Mouse (Mus musculus): ENCODE data around the gene Dnaaf3. TPM values are rescaled to one million over a fixed set of nuclear protein-coding genes. Genes with fewer than 3 reads are reported as not detected.

The Dnaaf3 gene
- total RNA-seq, 1 experiment from 2014 or later, result 0.63 TPM

DNA sequence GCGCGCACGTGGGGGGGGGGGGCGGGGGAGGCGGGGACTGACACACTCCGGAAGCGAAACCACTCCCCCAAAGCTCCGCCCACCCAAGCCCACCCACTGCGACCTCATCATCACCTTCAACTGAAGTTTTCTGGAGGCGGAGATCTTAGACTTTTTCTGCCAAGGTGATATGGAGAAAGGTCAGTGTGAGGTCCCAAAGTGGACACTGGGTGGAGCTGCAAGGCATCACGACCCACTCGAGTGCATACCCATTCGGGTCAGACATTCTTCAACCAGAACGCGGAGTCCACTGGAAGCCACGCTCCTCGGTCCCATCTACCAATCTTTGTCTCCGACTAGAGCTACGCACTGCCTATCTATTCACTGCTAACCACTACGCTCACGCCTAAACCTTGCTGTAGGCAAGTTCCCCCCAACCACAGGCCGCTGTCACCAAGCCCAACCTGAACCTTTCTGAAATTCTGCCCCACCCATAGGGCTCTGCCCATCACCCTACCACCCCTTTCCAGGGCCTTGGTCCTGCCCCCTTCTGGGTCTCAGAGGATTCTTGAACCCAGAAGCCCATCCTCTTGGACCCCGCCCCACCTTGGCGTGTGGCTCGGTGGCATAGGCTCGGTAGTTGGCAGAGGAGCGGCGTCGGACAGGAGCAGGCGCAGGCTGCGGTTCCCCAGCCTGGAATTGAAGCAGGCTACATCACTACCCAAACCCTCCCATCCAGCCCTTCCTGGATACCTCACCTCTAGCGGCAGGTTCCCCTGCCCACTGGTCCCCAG, 10.8 kb downstream of the Dnaaf3 start:
- no peak for DNase-seq

DNA sequence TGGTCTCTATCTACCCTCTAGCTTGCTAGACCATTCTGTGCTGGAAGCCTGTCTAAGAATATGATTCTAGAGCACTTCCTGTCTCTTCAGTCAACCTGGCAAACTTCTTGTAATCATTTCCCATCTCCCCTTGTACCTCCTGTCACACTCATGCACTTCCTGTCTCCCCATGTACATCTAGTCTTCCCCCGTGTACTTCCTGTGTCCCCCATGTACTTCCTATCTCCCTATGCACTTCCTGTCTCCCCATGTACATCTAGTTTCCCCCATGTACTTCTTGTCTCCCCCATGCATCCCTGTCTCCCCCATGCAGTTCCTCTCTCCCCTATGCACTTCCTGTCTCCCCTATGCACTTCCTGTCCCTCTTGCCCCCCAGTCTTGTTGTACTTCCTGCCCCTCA, 13.8 kb downstream of the Dnaaf3 start:
- no peak for DNase-seq

DNA sequence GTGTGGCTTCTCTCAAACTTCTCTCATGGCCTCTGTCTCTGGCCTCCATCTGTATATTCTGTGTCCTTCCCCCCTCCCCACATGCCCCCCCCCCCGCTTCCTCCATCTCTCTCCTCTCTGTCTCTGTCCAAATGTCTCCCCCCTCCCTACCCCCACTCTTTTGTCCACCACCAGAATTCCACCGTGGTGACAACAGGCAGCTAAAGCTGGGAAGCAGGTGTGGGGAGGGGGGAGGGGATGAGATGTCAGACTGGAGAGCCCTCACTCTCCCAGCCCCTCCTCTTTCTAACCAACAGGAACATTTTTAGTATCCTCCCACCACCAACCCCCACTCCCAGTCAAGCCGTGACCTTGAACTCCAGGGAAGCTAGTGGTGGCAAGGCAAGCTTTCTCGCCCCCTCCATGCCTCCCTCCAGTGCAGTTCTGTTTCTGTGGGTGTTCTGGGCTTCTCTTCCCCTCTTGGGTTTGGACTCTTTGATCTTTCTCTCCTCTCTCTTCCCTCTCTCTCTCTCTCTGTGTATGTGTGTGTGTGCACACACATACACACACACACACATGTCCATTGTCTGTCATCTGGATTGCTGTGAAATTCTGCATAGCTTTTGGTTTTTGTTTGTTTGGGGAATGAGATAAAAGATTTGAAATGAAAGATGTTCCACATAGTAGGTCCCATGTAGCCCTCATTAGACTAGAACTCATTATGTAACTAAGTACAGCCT, 15.8 kb downstream of the Dnaaf3 start, which contains the start of gene Tnnt1:
Gene Tnnt1 (minus strand): TSS at position 51 of the 719 bp plus-strand sequence.
- no peak for DNase-seq

DNA sequence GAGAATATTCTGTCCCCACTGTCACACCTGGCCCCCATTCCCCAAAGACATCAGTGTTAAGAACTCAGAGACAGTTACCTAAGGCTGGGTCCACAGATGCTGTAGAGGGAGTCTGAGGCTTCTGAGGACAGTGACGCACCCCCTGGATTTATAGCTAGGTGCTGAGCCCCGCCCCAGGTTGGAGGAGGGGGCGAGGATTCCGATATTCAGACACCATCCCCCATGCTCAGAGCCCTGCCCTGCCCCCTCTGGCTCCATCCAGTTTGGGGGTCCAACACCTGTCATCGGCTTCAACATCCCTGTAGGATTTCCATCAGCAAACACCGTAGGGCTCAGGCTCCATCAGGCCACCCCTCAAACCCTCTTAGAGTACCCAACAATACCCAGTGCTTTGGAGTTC, 16.4 kb downstream of the Dnaaf3 start:
- no peak for DNase-seq

DNA sequence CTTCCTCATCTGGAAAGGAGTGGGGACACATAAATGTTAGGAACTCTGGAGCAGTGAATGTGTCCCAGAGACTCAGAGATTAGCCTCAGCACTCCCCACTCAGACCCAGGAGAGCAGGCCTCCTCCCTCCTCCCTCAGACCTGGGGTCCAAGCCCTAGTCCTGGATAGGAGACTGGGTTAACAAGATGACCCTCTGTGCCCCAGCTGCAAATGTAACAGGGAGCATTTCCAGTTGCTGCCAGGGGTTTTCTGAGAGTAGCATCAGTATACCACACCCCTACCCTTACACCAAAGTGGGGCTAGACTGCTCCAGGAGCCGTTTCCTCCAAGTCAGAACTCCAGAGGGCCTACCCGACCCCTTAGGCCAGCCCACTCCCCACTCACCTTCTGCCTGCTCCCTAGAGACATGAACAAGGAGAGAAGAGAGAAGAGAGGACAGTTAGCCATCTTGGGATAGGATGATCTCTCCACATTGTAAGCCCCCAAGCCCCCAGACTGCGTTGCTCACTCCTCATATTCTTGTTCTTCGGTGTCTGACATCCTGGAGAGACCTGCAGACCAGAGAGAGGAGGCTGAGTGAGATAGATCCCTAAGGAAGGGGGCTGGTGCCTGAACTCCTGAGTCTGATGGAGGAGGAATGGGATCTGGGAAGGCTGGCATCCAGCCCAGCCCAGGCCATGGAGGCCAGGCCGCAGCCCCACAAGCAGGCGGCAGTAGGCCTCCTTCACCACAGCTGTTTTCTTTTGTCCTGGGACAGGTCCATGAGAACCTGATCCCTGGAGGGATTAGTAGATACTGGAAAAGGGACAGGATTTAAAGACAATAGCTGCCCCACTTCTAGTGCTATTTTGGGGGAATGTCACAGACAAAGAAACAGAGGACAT, 18.2 kb downstream of the Dnaaf3 start:
- no peak for DNase-seq

DNA sequence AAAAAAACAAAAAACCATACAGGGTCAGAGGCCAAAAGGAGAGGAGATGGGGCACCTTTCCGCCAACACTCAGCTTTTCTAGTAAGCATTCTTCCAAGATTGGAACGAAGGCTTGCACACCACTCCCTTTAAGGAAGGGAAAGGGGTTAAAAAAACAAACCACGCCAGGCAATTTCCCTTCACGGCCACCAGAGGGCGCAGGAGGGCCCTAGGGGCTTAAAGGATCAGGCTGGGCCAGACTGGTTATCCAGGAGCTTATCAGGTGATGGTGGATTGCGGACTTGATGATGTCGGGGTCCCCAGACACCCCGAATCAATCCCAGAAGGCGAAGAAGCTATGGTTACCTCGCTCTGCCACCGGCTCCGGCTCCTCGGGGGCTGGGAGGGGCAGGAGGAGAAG, 19.0 kb downstream of the Dnaaf3 start:
- DNase-seq, result peak; percentile 64

DNA sequence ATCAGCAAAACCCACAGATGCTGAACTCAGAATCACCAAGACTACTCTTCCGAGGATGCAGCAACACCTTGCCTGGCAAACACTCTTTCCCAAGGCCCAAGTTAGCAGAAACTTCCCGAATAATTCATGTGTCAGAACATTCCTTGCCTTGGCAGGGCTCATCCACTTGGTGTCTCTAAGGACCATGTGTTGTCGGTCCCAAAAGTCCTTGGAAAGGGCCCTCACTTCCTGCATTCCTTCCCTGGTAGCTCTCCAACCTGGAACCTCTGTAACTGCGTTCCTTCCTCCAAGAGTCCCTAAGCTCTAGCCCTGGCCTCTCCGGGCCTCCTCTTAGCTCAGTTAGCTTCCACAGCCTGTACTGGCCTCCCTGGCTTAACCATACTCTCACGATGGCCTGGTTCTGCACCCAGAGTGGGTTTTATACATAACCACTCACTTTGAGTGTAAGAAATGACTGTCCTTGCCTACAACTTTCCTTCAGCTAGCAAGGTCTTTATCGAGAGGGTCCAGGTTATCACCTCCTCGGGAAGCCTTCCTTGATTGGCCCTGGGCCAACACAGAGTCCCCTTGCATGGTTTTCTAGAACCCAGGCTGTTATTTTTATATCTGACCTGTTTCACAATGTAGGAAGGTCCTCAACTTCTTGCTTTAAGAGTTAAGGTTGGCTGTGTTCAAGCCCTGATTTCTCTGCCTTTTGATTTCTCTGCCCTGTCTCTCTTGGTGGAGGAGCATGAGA, 20.6 kb downstream of the Dnaaf3 start:
- peak; percentile 48 for DNase-seq

DNA sequence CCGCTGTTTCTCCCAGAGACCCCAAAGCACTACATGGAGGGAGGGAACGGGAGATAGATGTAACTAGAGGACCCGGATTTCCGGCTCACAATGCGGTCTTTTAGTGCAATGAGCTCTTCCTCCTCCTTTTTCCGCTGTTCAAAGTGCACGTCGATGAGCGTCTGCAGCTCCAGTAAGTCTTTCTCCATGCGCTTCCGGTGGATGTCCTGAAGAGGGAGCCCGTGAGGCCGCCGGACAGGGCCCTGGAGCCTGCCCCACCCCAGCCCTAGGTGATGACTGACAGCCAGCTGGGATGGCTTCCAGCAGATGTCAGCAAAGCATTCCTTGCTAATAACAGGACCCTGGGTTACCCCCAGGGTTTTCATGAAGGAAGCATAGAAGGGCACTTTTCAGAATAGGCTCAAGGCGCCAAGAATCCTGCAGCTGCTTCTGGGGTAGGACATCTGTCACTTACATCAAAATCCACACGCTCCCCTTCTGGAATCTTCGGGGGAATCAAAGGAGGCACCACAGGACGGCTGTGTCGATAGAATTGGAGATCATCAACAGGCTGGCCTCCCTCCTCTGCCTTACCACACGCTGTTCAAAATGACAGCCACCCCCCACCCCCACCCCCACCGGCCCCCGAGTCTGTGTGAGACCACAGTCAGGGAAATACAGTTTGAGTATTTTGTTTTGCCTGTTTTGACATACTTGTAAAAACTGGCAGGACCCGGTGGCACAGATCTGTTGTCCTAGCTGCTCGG, 22.2 kb downstream of the Dnaaf3 start:
- DNase-seq, result peak; percentile 87

DNA sequence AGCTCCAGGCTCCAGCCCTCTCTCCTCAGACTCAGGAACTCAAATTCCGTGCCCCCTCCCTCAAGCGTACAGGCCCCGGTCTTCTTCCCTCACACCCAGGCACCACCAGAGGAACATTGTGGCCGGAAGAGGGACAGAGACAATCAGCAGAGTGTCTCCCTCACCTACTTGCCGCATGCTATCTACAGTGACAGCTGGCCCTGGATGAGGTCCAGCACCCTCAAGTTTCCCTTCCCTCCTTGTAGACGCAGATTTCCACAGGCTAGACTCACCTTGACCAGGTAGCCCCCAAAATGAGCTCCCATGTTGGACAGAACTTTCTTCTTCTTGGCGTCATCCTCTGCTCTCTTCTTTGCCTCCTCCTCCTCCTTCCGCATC, 23.5 kb downstream of the Dnaaf3 start:
- DNase-seq, result no peak

DNA sequence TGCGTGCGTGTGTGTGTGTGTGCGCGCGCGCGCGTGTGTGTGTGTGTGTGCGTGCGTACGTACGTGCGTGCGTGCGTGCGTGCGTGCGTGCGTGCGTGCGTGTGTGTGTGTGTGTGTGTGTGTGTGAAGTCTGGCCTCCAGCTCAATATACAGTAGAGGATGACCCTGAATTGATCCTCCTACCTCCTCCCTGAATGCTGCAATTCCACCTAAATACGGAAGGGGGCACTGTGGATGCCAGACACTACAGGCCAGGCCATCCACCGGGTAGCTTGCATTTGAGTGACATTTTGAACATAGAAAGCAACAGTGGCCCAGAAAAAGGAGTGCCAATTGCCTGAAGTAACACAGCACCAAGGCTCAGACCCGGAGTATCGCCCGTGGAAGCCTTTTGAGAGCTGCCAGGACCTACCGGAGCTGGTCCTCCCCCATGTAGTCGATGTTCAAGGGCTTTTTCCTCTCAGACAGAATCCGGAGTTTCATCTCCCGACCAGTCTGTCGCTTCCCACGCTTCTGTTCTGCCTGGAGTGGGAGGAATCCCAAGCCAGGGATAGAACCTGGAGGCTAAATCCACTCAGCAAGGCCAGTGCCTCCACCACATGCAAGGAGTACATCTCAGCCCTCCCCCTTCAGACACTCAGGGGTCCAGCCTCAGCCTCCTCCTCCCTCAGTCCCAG, 24.1 kb downstream of the Dnaaf3 start:
- DNase-seq, result no peak

DNA sequence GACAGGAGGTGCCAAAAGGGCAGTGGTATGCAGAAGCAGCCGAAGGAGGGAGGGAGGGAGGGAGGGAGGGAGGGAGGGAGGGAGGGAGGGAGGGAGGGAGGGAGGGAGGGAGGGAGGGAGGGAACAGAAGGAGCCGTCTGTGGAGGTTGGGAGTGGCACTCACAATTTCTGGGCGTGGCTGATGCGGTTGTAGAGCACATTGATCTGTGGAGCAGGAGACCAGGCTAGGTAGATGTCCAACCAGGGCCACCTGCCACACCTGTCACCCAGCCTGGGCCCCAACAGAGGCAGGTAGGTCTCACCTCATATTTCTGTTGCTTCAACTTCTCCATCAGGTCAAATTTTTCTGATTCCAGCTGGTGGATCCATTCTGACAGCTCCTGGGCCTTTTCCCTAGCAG, 25.0 kb downstream of the Dnaaf3 start:
- no peak for DNase-seq

DNA sequence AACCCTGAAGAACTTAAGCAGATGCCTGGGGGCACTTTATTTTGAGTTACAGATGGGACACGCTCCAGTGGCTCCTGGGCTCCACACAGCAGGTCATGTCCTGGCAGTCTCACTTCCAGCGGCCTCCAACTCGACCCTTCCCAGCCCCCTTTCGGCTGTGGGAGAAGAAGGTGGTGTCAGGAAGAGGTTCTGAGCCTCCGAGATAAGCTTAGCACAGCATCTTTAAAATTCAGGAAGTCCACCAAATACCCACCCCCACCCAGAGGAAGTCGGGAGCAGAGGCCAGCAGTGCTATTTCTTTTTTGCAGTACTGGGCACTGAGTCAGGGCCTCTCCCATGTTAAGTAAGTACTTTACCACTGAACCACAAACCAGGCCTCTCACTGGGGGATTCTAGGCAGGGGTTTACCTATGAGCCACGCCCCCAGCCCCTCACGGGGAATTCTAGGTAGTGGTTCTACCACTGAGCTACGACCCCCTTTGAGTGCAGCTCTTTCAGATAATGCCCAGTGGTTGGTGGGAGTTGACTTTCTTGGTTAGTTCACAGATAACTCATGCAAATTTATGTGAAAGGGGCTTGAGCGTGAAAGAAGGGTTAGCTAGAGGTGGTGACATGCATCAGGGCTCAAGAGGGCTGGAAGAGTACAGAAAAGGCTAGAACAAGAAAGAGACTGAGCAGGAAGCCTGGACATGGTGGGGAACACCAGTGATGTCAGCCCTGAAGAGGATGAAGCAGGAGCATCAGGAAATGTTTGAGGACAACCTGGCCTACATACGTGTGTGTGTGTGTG, 27.4 kb downstream of the Dnaaf3 start:
- DNase-seq, result no peak

DNA sequence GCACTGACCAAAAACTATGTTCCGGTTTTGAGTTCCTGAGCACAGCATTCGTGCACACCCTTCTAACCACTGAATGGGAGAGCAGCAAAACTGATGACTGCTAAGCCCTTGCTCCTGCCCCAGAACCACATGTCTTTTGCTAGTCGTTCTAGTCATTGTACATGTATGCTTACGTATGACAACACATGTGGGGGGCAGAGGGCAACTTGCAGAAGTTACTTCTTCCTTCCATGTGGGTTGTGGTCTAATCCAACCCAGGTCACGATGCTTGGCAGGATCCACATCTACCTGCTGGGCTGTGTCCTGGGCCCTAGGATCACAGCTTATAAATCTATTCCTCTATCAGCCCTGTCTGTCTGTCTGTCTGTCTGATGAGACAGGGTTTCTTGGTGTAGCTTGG, 28.4 kb downstream of the Dnaaf3 start:
- no peak for DNase-seq

DNA sequence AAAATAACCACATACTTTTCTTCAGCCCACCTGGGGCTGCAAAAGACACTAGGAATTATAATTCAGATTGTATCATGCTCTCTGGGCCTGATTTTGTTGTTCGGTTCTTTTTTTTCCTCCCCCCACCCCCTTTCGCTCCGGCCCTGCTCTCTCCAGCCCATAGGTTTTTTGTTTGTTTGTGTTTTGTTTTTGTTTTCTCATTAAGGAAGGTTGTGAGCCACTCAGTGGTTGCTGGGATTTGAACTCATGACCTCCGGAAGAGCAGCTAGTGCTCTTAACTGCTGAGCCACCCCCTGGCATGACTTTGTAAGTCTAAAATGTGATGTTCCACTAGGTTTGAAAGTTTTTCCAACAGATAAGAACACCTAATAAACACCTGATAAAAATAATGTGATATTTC, 29.2 kb downstream of the Dnaaf3 start:
- no peak for DNase-seq

DNA sequence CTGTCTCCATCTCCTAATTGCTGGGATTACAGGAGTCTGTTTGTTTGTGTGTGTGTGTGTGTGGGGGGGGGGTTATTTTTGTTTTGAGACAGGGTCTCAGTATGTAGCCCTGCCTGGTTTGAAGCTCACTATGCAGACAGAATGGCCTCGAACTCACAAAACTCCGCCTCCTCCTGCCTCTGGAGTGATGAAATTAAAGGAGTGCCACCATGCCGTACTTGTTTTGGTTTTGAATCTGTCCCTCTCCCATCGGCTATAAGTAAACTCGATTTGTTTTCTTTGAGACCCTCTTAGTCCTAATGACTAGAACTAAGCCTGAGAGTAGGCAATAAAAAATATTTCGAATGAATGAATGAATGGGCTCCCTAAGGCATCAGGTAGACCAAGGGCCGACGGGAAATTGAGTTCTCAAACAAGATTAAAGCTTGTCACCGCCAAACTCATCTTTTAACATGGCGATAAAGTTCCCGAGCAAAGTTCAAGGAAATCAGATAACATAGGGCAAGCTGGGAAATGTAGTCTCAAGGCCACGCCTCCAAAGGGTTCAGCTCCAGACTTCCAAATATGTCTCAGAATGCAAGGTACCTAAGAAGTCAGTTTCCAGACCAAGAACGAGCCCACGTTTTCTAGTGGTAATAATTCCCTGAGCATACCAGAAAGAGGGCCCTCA, 29.7 kb downstream of the Dnaaf3 start:
- DNase-seq, result peak; percentile 59

DNA sequence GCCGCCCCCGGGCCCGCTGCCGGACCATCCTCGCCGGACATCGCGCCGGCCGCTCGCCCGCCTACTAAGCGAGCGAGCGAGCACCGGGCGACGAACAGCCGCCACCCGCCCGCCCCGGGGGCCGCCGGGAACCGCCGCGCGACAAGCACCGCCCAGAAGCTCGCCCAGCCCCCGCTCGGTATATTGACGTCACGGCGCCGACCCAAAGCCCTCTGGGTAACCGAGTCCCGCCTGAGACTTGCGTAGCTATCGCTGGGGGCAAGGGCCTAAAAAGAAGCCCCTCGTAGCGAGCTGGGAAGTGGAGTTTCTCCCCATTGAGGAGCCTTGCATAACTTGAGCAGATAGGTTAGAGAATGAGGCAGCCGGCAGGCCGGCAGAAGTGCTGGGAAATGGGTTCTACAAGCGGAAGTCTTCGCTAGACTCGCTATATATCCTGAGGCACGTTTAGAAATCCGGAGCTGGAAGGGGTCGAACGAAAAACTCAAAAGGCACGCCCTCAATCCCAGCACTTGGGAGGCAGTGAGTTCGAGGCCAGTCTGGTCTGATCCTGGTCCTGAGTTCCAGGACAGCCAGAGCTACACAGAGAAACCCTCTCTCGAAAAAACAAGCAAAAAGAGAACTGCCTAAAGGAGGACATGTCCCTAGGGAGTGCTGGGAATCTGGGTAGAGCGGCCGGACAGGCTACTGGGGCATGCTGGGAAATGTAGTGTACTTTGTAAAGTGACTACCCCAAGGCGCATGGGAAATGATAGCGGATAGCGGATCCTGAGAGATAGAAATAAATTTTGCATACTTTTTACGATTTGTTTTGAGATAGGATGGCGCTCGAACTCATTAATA, 30.5 kb downstream of the Dnaaf3 start, which contains the start of gene Ppp1r12c:
Gene Ppp1r12c (minus strand): TSS at position 123 of the 840 bp plus-strand sequence.
- peak; percentile 98 for DNase-seq

DNA sequence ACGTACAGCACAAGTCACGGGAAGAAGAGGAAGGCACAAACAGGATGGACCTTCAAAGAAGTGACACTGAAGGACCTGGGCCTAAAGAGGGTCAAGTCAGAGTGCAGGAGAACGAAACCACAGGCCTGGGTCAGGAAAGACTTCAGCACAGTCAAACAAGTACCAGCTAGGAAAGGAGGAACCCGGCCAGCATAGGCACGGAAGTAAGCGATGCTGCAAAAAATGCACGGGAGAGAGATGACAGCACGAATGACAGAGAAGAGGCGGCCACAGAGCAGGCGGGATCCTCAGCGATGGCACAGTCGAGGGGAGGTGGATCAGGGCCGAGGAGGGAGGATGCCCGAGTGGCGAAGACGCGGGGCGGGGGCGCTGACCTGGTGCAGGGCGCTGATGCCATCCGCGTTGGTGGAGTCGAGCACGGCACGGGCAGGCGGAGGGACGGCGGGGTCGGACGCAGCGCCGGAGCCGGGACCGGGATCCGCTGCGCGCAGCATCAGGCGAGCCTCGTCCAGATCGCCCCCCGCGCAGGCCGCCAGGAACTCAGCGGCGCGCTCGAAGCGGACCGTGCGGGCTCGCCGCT, 31.3 kb downstream of the Dnaaf3 start:
- peak; percentile 77 for DNase-seq

DNA sequence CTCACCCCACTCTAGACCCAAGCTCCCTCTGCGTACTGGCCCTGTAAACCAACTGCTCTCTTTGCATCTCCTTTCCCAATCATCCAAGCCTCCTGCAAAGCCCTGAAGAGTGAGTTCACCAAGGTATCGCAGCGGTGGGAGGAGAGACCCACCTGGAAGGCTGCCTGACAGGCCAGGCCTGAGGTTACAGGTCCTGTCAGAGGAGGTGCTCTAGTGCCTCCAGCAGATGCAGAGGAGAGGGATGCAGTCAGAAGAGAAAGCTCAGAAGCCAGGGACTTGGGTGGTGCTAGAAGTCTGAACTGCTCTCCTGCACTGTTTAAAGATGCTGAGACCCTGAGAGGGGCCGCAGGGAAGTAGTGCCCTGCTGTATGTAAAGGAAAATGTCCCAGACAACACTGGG, 33.2 kb downstream of the Dnaaf3 start:
- no peak for DNase-seq
